Mouse (Mus musculus) megakaryocyte progenitor cell, adult 5-6 weeks (primary cell): ENCODE results near the gene Nepro. TPM values are rescaled to one million over a fixed set of nuclear protein-coding genes. Genes with fewer than 3 reads are reported as not detected.
A peak's percentile ranks its signal among the peaks of the same experiment; 100 is the strongest.

Experiments used
- ATAC-seq: replicated peaks from 2 replicates; pipeline ENCODE4 v1.8.0; 2016; ENCODE audit warnings: mild to moderate bottlenecking, moderate TSS enrichment, inconsistent platforms; ENCODE audit not compliant: poor library complexity
- total RNA-seq, 2 experiments: library from RNA; stranded (forward) in 1 of 2; stranded (reverse) in 1 of 2; fragments of 157-497, 149-512 nt in 1 of 2; fragments of 200-1000 nt in 1 of 2; gene quantifications; 2 replicates each; pipeline versions ENCODE4 v1.2.3 to v1.2.4; 2015 to 2017

The Nepro gene
- 18.6 and 20.5 TPM in 2 replicates for total RNA-seq (2015)
- total RNA-seq (2017): 19.4 and 26.3 TPM in 2 replicates

- ATAC-seq: peak; percentile 76
Measured at GRCm38 (mm10) chr16:44724083-44724787, at the start of gene Nepro. Nepro (plus strand) TSS chr16:44724301.

- no peak for ATAC-seq
Measured at GRCm38 (mm10) chr16:44676357-44676756, 47.7 kb upstream of the Nepro start.

GRCm38 (mm10) chr16:44679082-44679481 lies 45.0 kb upstream of the Nepro start:
- ATAC-seq: no peak

GRCm38 (mm10) chr16:44679503-44679971 lies 44.6 kb upstream of the Nepro start:
- ATAC-seq: no peak

GRCm38 (mm10) chr16:44680756-44681498 lies 43.2 kb upstream of the Nepro start:
- no peak for ATAC-seq

- ATAC-seq: no peak
Measured at GRCm38 (mm10) chr16:44684646-44685045, 39.5 kb upstream of the Nepro start.

GRCm38 (mm10) chr16:44685401-44685800 lies 38.7 kb upstream of the Nepro start:
- no peak for ATAC-seq

- ATAC-seq: no peak
Measured at GRCm38 (mm10) chr16:44686991-44687718, 36.9 kb upstream of the Nepro start.

GRCm38 (mm10) chr16:44687719-44688420 lies 36.2 kb upstream of the Nepro start:
- ATAC-seq: no peak

GRCm38 (mm10) chr16:44688507-44688906 lies 35.6 kb upstream of the Nepro start:
- no peak for ATAC-seq

GRCm38 (mm10) chr16:44690501-44690900 lies 33.6 kb upstream of the Nepro start:
- no peak for ATAC-seq

GRCm38 (mm10) chr16:44691066-44691465 lies 33.0 kb upstream of the Nepro start:
- ATAC-seq: no peak

GRCm38 (mm10) chr16:44691561-44692141 lies 32.5 kb upstream of the Nepro start:
- ATAC-seq: peak; percentile 66

GRCm38 (mm10) chr16:44692541-44692940 lies 31.6 kb upstream of the Nepro start:
- ATAC-seq: 0 out of 2 replicates have a peak, but pooled peaks have one; percentile 20

- ATAC-seq: no peak
Measured at GRCm38 (mm10) chr16:44693695-44694094, 30.4 kb upstream of the Nepro start.

- ATAC-seq: no peak
Measured at GRCm38 (mm10) chr16:44695214-44695858, 28.8 kb upstream of the Nepro start.

- no peak for ATAC-seq
Measured at GRCm38 (mm10) chr16:44695859-44696620, 28.1 kb upstream of the Nepro start.

GRCm38 (mm10) chr16:44697473-44698205 lies 26.5 kb upstream of the Nepro start:
- ATAC-seq: no peak
